20 mouse cellular contexts compared by ENCODE assay signal in genomic region chr4:95100694-95101093, GRCm38 (mm10).
"Had no signal": no experiment of that assay in that cellular context is flagged by ENCODE, and none has a peak within 500 bp of the region (broad histone marks: within the 10 kb centered on the region; RNA-seq: fewer than 3 reads in every experiment).

No protein-coding gene starts in this region.

- H3K36me3 ChIP-seq: liver, embryonic 13.5 days; midbrain, embryonic 10.5 days; midbrain, embryonic 13.5 days; neural tube, embryonic 12.5 days; neural tube, embryonic 15.5 days had no signal

- H3K4me1 ChIP-seq: midbrain, embryonic 13.5 days had no signal

- H3K27ac ChIP-seq: limb, embryonic 10.5 days; limb, embryonic 13.5 days; liver, embryonic 13.5 days; midbrain, embryonic 10.5 days; midbrain, embryonic 13.5 days; neural tube, embryonic 12.5 days; neural tube, embryonic 15.5 days; stomach, postnatal 0 days had no signal

- H3K27me3 ChIP-seq: midbrain, embryonic 13.5 days; neural tube, embryonic 12.5 days; neural tube, embryonic 15.5 days had no signal

- H3K4me3 ChIP-seq: limb, embryonic 10.5 days; limb, embryonic 13.5 days; liver, embryonic 13.5 days; megakaryocyte, embryonic 14.5 days; midbrain, embryonic 10.5 days; midbrain, embryonic 13.5 days; neural tube, embryonic 12.5 days; neural tube, embryonic 15.5 days had no signal

- H3K9me3 ChIP-seq: limb, embryonic 10.5 days; liver, embryonic 13.5 days; midbrain, embryonic 10.5 days; midbrain, embryonic 13.5 days; neural tube, embryonic 12.5 days; neural tube, embryonic 15.5 days had no signal

- H3K9ac ChIP-seq: limb, embryonic 13.5 days; liver, embryonic 13.5 days; lung, embryonic 14.5 days; midbrain, embryonic 13.5 days; neural tube, embryonic 12.5 days; neural tube, embryonic 15.5 days had no signal

- ATAC-seq: lung, postnatal 0 days; midbrain, embryonic 13.5 days had no signal

- DNase-seq: kidney, adult 9 months; kidney, postnatal 14 days; kidney, postnatal 4 days; liver, embryonic 13.5 days; lung, embryonic 14.5 days; right cerebral cortex, adult 18-20 months; right cerebral cortex, postnatal 14 days; right cerebral cortex, postnatal 4 days; thymus, adult 2 months; thymus, postnatal 14 days; thymus, postnatal 4 days had no signal

- H3K4me2 ChIP-seq: limb, embryonic 13.5 days; liver, embryonic 13.5 days; lung, embryonic 14.5 days; midbrain, embryonic 13.5 days; neural tube, embryonic 12.5 days; neural tube, embryonic 15.5 days had no signal
